Mouse (Mus musculus) lung, postnatal 0 days (tissue): Measurements from ENCODE around the gene Rbm25. TPM values are rescaled to one million over a fixed set of nuclear protein-coding genes. Genes with fewer than 3 reads are reported as not detected.
"Not testable (repeated sequence)": the region's sequence is repeated elsewhere in the genome, so short reads cannot be mapped to it uniquely, and the experiment has no call there.

Source experiments
- ATAC-seq: fragments of 200-750 bp; cut with Nextera tagmentation; 2 replicates; pipeline ENCODE4 v1.8.0; 2017; ENCODE audit warnings: moderate library complexity
- DNase-seq: peaks from one replicate; pipeline ENCODE4 v3.0.0-alpha.2; 2016; ENCODE audit warnings: low spot score
- H3K27ac ChIP-seq: fragments of 300-500 bp; sonication (generic); 2 replicates; pipeline ENCODE4 v1.5.1; 2014; ENCODE audit warnings: antibody characterized with exemption, mild to moderate bottlenecking, low read length, mixed read lengths
- H3K27me3 ChIP-seq: fragments of 300-500 bp; sonication (generic); replicated peaks from 2 replicates; pipeline ENCODE4 v1.6.1; 2014; ENCODE audit warnings: low read length, mixed read lengths; ENCODE audit not compliant: insufficient read depth
- H3K36me3 ChIP-seq: fragments of 300-500 bp; sonication (generic); 2 replicates; pipeline ENCODE4 v1.6.1; 2014; ENCODE audit warnings: low read length, mixed read lengths; ENCODE audit not compliant: insufficient read depth
- H3K4me1 ChIP-seq: fragments of 300-500 bp; sonication (generic); 2 replicates; pipeline ENCODE4 v1.6.1; 2014; ENCODE audit warnings: antibody characterized with exemption, low read depth, low read length, mixed read lengths; ENCODE audit not compliant: insufficient read depth
- H3K4me2 ChIP-seq: fragments of 300-500 bp; sonication (generic); replicated peaks from 2 replicates; pipeline ENCODE4 v1.6.1; 2014; ENCODE audit warnings: low read depth, mild to moderate bottlenecking, low read length, moderate library complexity, mixed read lengths
- H3K4me3 ChIP-seq: fragments of 300-500 bp; sonication (generic); 2 replicates; pipeline ENCODE4 v1.5.1; 2014; ENCODE audit warnings: low read depth, low read length
- H3K9ac ChIP-seq: fragments of 300-500 bp; sonication (generic); replicated peaks from 2 replicates; pipeline ENCODE4 v1.6.1; 2014; ENCODE audit warnings: low read depth, mild to moderate bottlenecking
- H3K9me3 ChIP-seq: fragments of 300-500 bp; sonication (generic); 2 replicates; pipeline ENCODE4 v1.6.1; 2016; ENCODE audit warnings: low read length, mixed read lengths
- CTCF ChIP-seq: IDR thresholded peaks from 2 replicates; pipeline ENCODE4 v1.5.1; 2016; ENCODE audit warnings: antibody characterized with exemption, mild to moderate bottlenecking
- EP300 ChIP-seq: IDR thresholded peaks from 2 replicates; pipeline ENCODE4 v1.6.1; 2016; ENCODE audit warnings: antibody characterized with exemption, mild to moderate bottlenecking, control low read depth
- WGBS: fragments of 180-500 bp; shearing (Covaris S2); extraction: QIAGEN DNeasy Blood & Tissue Kit; methylation state at CpG from one replicate; pipeline ENCODE4 v1.1.7; 2014; 5-methylcytosine and 5-hydroxymethylcytosine counted together
- polyA plus RNA-seq: library from polyadenylated mRNA; unstranded; fragments of >200 nt; fragmentation: Nextera tagmentation; extraction: Ambion mirVana; gene quantifications from 2 replicates; pipeline ENCODE4 v1.2.1, GENCODE M21; 2015

The Rbm25 gene
- polyA plus RNA-seq, 1 experiment from 2014 or later: 138 TPM

- Histone ChIP-seq H3K9ac (no peak overlapping the region), H3K9me3 (no peaks in the 10 kb centered on the region), H3K36me3 (no peaks in the 10 kb centered on the region), H3K4me2 (no peak overlapping the region), H3K4me3 (no peak overlapping the region), H3K27ac (no peak overlapping the region), H3K27me3 (no peaks in the 10 kb centered on the region), H3K4me1 (no peaks in the 10 kb centered on the region)
- no peak for TF ChIP-seq EP300
- TF ChIP-seq CTCF: no peak
- ATAC-seq (no peak), DNase-seq (no peak)
- 58% methylated on average over 2 of the region's 2 CpGs for WGBS
Observed at GRCm38 (mm10) chr12:83618981-83619380, 12.1 kb upstream of the Rbm25 start.

DNA sequence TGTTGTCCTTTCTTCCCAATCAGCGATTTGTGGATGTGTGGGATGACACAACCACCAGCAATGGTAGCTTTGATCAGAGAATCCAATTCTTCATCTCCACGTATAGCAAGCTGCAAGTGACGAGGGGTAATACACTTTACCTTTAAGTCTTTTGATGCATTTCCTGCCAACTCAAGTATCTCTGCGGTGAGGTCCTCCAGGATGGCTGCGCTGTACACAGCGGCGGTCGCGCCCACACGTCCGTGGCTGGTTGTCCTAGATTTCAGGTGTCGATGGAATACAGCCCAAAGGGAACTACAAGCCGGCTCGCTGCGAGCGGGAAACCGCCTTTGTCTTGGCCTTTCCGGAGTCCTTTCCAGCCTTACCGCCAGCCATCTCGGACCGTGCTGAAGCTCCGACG is 10.3 kb upstream of the Rbm25 start:
- H3K27me3 ChIP-seq, H3K27ac ChIP-seq, H3K4me1 ChIP-seq, H3K4me2 ChIP-seq, H3K9me3 ChIP-seq, H3K9ac ChIP-seq, DNase-seq, H3K36me3 ChIP-seq, ATAC-seq, H3K4me3 ChIP-seq: not testable (repeated sequence)
- 55% methylated on average over 20 of the region's 23 CpGs for WGBS

GRCm38 (mm10) chr12:83622031-83622755 is 8.8 kb upstream of the Rbm25 start:
- Histone ChIP-seq H3K4me2 (no peak overlapping the region), H3K9ac (no peak overlapping the region), H3K27me3 (no peaks in the 10 kb centered on the region), H3K4me1 (no peaks in the 10 kb centered on the region), H3K4me3 (no peak overlapping the region), H3K36me3 (no peaks in the 10 kb centered on the region), H3K9me3 (no peaks in the 10 kb centered on the region), H3K27ac (no peak overlapping the region)
- 65% methylated on average over 6 of the region's 6 CpGs for WGBS
- TF ChIP-seq CTCF: no peak
- TF ChIP-seq EP300: no peak
- no peak for ATAC-seq
- no peak for DNase-seq

- Histone ChIP-seq H3K36me3 (no peaks in the 10 kb centered on the region), H3K9ac (no peak overlapping the region), H3K27me3 (no peaks in the 10 kb centered on the region), H3K4me2 (no peak overlapping the region), H3K4me3 (no peak overlapping the region), H3K27ac (no peak overlapping the region), H3K4me1 (no peaks in the 10 kb centered on the region), H3K9me3 (no peaks in the 10 kb centered on the region)
- ATAC-seq: no peak
- TF ChIP-seq CTCF (no peak), EP300 (no peak)
- no peak for DNase-seq
- WGBS: 83% methylated on average over 1 of the region's 1 CpGs
Observed at GRCm38 (mm10) chr12:83624321-83624720, 6.7 kb upstream of the Rbm25 start.

- peak; percentile 100 for DNase-seq
- Histone ChIP-seq H3K4me1 (no peaks in the 10 kb centered on the region), H3K9me3 (no peaks in the 10 kb centered on the region), H3K4me2 (peak overlapping the region; percentile 75), H3K27ac (peak overlapping the region; percentile 97), H3K9ac (peak overlapping the region; percentile 93), H3K36me3 (peaks cover under 1% of the 10 kb centered on the region; the same call in 1 of the 2 replicates), H3K4me3 (peak overlapping the region; percentile 73), H3K27me3 (no peaks in the 10 kb centered on the region)
- ATAC-seq: peak; percentile 99
- 0% methylated on average over 52 of the region's 68 CpGs for WGBS
- TF ChIP-seq CTCF: peak; percentile 27
- peak; percentile 88 for TF ChIP-seq EP300
Observed at GRCm38 (mm10) chr12:83631743-83632679, 975 bp downstream of the Rbm25 start.

- H3K4me2 ChIP-seq: peak overlapping the region; percentile 75
- ATAC-seq: peak; percentile 41
- H3K9ac ChIP-seq: peak overlapping the region; percentile 93
- DNase-seq: peak; percentile 67
- 0% methylated on average over 19 of the region's 20 CpGs for WGBS
- no peak for TF ChIP-seq EP300
- no peak for TF ChIP-seq CTCF
- H3K4me3 ChIP-seq: peak overlapping the region; percentile 73
- no peaks in the 10 kb centered on the region for H3K27me3 ChIP-seq
- H3K9me3 ChIP-seq: no peaks in the 10 kb centered on the region
- peaks cover 4% of the 10 kb centered on the region; the same call in 1 of the 2 replicates for H3K36me3 ChIP-seq
- H3K27ac ChIP-seq: peak overlapping the region; percentile 97
- no peaks in the 10 kb centered on the region for H3K4me1 ChIP-seq
Observed at GRCm38 (mm10) chr12:83632680-83633025, 1.6 kb downstream of the Rbm25 start.
